Mouse (Mus musculus) bone marrow, adult 2 months (tissue): ENCODE measurements around the gene Mrpl45.

Experiments used
- CTCF ChIP-seq: fragments of 200-500 bp; IDR thresholded peaks from 2 replicates; pipeline ENCODE4 v1.5.1; 2011; ENCODE audit warnings: low read length, control low read depth; ENCODE audit not compliant: control insufficient read depth, insufficient read depth
- POLR2A ChIP-seq: fragments of 200-500 bp; IDR thresholded peaks from 2 replicates; pipeline ENCODE4 v1.6.1; 2011; ENCODE audit warnings: low read depth, mild to moderate bottlenecking, control low read depth, low read length, borderline replicate concordance; ENCODE audit not compliant: control insufficient read depth

GRCm38 (mm10) chr11:97343619-97344018, 28.1 kb downstream of the Mrpl45 start:
- no peak for TF ChIP-seq POLR2A
- peak; percentile 60; the same call in 1 of the 2 replicates for TF ChIP-seq CTCF
